Mouse (Mus musculus) cerebellum, adult 2 months (tissue): ENCODE data around the gene AU040320.

Source experiments
- CTCF ChIP-seq: fragments of 200-500 bp; IDR thresholded peaks from 2 replicates; pipeline ENCODE4 v1.5.1; 2011; ENCODE audit warnings: low read depth, mild to moderate bottlenecking, control low read depth, low read length, moderate library complexity, borderline replicate concordance; ENCODE audit not compliant: insufficient read depth
- POLR2A ChIP-seq: fragments of 200-500 bp; IDR thresholded peaks from 2 replicates; pipeline ENCODE4 v1.6.1; 2011; ENCODE audit warnings: low read length, control low read depth, borderline replicate concordance; ENCODE audit not compliant: insufficient read depth

- no peak for TF ChIP-seq POLR2A
- TF ChIP-seq CTCF, result peak; percentile 39; the same call in 1 of the 2 replicates
These were observed 13.2 kb upstream of the AU040320 start for GRCm38 (mm10) chr4:126739966-126740676.
